Mouse (Mus musculus) lung, embryonic 15.5 days (tissue): ENCODE data around the gene Hils1. TPM values are rescaled to one million over a fixed set of nuclear protein-coding genes. Genes with fewer than 3 reads are reported as not detected.
"Not testable (repeated sequence)": the region's sequence is repeated elsewhere in the genome, so short reads cannot be mapped to it uniquely, and the experiment has no call there.

Source experiments
- ATAC-seq: fragments of 200-750 bp; cut with Nextera tagmentation; 2 replicates; pipeline ENCODE4 v1.8.0; 2017; ENCODE audit warnings: moderate number of reproducible peaks, borderline replicate concordance; ENCODE audit not compliant: low FRiP score, low TSS enrichment; ENCODE audit errors: extremely low read depth
- H3K27ac ChIP-seq: fragments of 300-500 bp; sonication (generic); 2 replicates; pipeline ENCODE4 v1.5.1; 2015; ENCODE audit warnings: moderate library complexity, mild to moderate bottlenecking, inconsistent platforms
- H3K27me3 ChIP-seq: fragments of 300-500 bp; sonication (generic); 2 replicates; pipeline ENCODE4 v1.6.1; 2015; ENCODE audit warnings: inconsistent platforms
- H3K36me3 ChIP-seq: fragments of 300-500 bp; sonication (generic); 2 replicates; pipeline ENCODE4 v1.6.1; 2015; ENCODE audit warnings: inconsistent platforms
- H3K4me1 ChIP-seq: fragments of 300-500 bp; sonication (generic); 2 replicates; pipeline ENCODE4 v1.6.1; 2015; ENCODE audit warnings: inconsistent platforms
- H3K4me2 ChIP-seq: fragments of 300-500 bp; sonication (generic); 2 replicates; pipeline ENCODE4 v1.6.1; 2015; ENCODE audit warnings: inconsistent platforms, mild to moderate bottlenecking, moderate library complexity
- H3K4me3 ChIP-seq: fragments of 300-500 bp; sonication (generic); 2 replicates; pipeline ENCODE4 v1.5.1; 2015; ENCODE audit warnings: mild to moderate bottlenecking, inconsistent platforms
- H3K9ac ChIP-seq: fragments of 300-500 bp; sonication (generic); 2 replicates; pipeline ENCODE4 v1.6.1; 2015; ENCODE audit warnings: inconsistent platforms
- H3K9me3 ChIP-seq: fragments of 300-500 bp; sonication (generic); 2 replicates; pipeline ENCODE4 v1.6.1; 2016; ENCODE audit warnings: inconsistent platforms
- WGBS: fragments of 180-500 bp; shearing (Covaris S2); methylation state at CpG from one replicate; pipeline ENCODE4 v1.1.7; 2015; 5-methylcytosine and 5-hydroxymethylcytosine counted together
- polyA plus RNA-seq: library from polyadenylated mRNA; unstranded; fragments of >200 nt; fragmentation: Nextera tagmentation; extraction: Ambion mirVana; gene quantifications from 2 replicates; pipeline ENCODE4 v1.2.1, GENCODE M21; 2015

Hils1 gene
- polyA plus RNA-seq, 1 experiment from 2014 or later, result not detected

GRCm38 (mm10) chr11:95008661-95009628 is 41.6 kb downstream of the Hils1 start:
- WGBS, result 25% methylated on average over 15 of the region's 15 CpGs
- no peaks in the 10 kb centered on the region for H3K9me3 ChIP-seq
- H3K27ac ChIP-seq, result peak overlapping the region; percentile 95
- H3K9ac ChIP-seq, result peak overlapping the region; percentile 78
- peaks cover 12% of the 10 kb centered on the region for H3K36me3 ChIP-seq
- H3K4me1 ChIP-seq, result peaks cover 42% of the 10 kb centered on the region
- H3K4me3 ChIP-seq, result peak overlapping the region; percentile 74
- no peaks in the 10 kb centered on the region for H3K27me3 ChIP-seq
- ATAC-seq, result peak; percentile 29; the same call in 1 of the 2 replicates
- H3K4me2 ChIP-seq, result peak overlapping the region; percentile 96

- Histone ChIP-seq H3K9ac (peak within 1 kb of the TSS; percentile 78), H3K27me3 (no peaks in the 10 kb centered on the region), H3K9me3 (no peaks in the 10 kb centered on the region), H3K27ac (peak within 1 kb of the TSS; percentile 95), H3K36me3 (peaks cover 8% of the 10 kb centered on the region), H3K4me2 (peak within 1 kb of the TSS; percentile 96), H3K4me1 (peaks cover 42% of the 10 kb centered on the region), H3K4me3 (peak within 1 kb of the TSS; percentile 74)
- ATAC-seq, result peak; percentile 68
- WGBS, result under 1% methylated on average over 32 of the region's 32 CpGs
Observed at GRCm38 (mm10) chr11:95009629-95010014, 42.2 kb downstream of the Hils1 start, which contains the start of gene Samd14. Gene Samd14 (plus strand): TSS chr11:95009879.

GRCm38 (mm10) chr11:95010141-95010739 is 42.8 kb downstream of the Hils1 start:
- H3K4me2 ChIP-seq, result peak overlapping the region; percentile 96
- H3K36me3 ChIP-seq, result 0 out of 2 replicates have a peak, but pooled peaks cover 6% of the 10 kb centered on the region
- peak overlapping the region; percentile 74 for H3K4me3 ChIP-seq
- ATAC-seq, result 0 out of 2 replicates have a peak, but pooled peaks have one; percentile 12
- WGBS, result under 1% methylated on average over 39 of the region's 40 CpGs
- H3K9me3 ChIP-seq, result no peaks in the 10 kb centered on the region
- peaks cover 42% of the 10 kb centered on the region for H3K4me1 ChIP-seq
- no peaks in the 10 kb centered on the region for H3K27me3 ChIP-seq
- peak overlapping the region; percentile 95 for H3K27ac ChIP-seq
- H3K9ac ChIP-seq, result peak overlapping the region; percentile 78

- H3K4me3 ChIP-seq, result peak overlapping the region; percentile 74
- 8% methylated on average over 4 of the region's 4 CpGs for WGBS
- not testable (repeated sequence) for H3K9me3 ChIP-seq, H3K27me3 ChIP-seq, H3K27ac ChIP-seq, H3K36me3 ChIP-seq, ATAC-seq
- peak overlapping the region; percentile 78 for H3K9ac ChIP-seq
- peak overlapping the region; percentile 96 for H3K4me2 ChIP-seq
- H3K4me1 ChIP-seq, result peaks cover 41% of the 10 kb centered on the region
Observed at GRCm38 (mm10) chr11:95010841-95011403, 43.5 kb downstream of the Hils1 start.

GRCm38 (mm10) chr11:95011416-95011815 is 44.0 kb downstream of the Hils1 start:
- H3K36me3 ChIP-seq, result 0 out of 2 replicates have a peak, but pooled peaks cover 2% of the 10 kb centered on the region
- no peak overlapping the region for H3K27ac ChIP-seq
- 19% methylated on average over 1 of the region's 1 CpGs for WGBS
- H3K27me3 ChIP-seq, result no peaks in the 10 kb centered on the region
- H3K9me3 ChIP-seq, result no peaks in the 10 kb centered on the region
- H3K4me2 ChIP-seq, result peak overlapping the region; percentile 96
- ATAC-seq, result no peak
- H3K9ac ChIP-seq, result peak overlapping the region; percentile 2; the same call in 1 of the 2 replicates
- peak overlapping the region; percentile 74 for H3K4me3 ChIP-seq
- peaks cover 36% of the 10 kb centered on the region for H3K4me1 ChIP-seq

GRCm38 (mm10) chr11:95012075-95012474 is 44.7 kb downstream of the Hils1 start:
- H3K4me2 ChIP-seq, result peak overlapping the region; percentile 96; the same call in 1 of the 2 replicates
- H3K27me3 ChIP-seq, result no peaks in the 10 kb centered on the region
- peaks cover 30% of the 10 kb centered on the region for H3K4me1 ChIP-seq
- 0 out of 2 replicates have a peak, but pooled peaks cover 2% of the 10 kb centered on the region for H3K36me3 ChIP-seq
- H3K27ac ChIP-seq, result no peak overlapping the region
- 37% methylated on average over 3 of the region's 3 CpGs for WGBS
- no peaks in the 10 kb centered on the region for H3K9me3 ChIP-seq
- H3K4me3 ChIP-seq, result no peak overlapping the region
- no peak; the same call in 1 of the 2 replicates for ATAC-seq
- H3K9ac ChIP-seq, result 0 out of 2 replicates have a peak overlapping the region, but pooled peaks have one; percentile 15

- Histone ChIP-seq H3K9ac (no peak overlapping the region), H3K9me3 (no peaks in the 10 kb centered on the region), H3K4me3 (no peak overlapping the region), H3K4me1 (peaks cover 28% of the 10 kb centered on the region), H3K4me2 (no peak overlapping the region), H3K27me3 (no peaks in the 10 kb centered on the region), H3K36me3 (0 out of 2 replicates have a peak, but pooled peaks cover 2% of the 10 kb centered on the region), H3K27ac (no peak overlapping the region)
- ATAC-seq, result no peak
- 45% methylated on average over 3 of the region's 3 CpGs for WGBS
Observed at GRCm38 (mm10) chr11:95012487-95012886, 45.1 kb downstream of the Hils1 start.

- no peak for ATAC-seq
- no peaks in the 10 kb centered on the region for H3K9me3 ChIP-seq
- H3K4me2 ChIP-seq, result no peak overlapping the region
- H3K4me3 ChIP-seq, result no peak overlapping the region
- no peaks in the 10 kb centered on the region for H3K27me3 ChIP-seq
- H3K4me1 ChIP-seq, result peaks cover 13% of the 10 kb centered on the region
- H3K27ac ChIP-seq, result no peak overlapping the region
- H3K9ac ChIP-seq, result no peak overlapping the region
- H3K36me3 ChIP-seq, result peaks cover 16% of the 10 kb centered on the region
- WGBS, result 72% methylated on average over 3 of the region's 3 CpGs
Observed at GRCm38 (mm10) chr11:95015484-95015883, 48.1 kb downstream of the Hils1 start.

Other genes with a start within 250 kb of the Hils1 start
- 0.25 TPM in 1 of 2 replicates, not detected in the other for gene Cdc34b, start 225.8 kb upstream of the Hils1 start, polyA plus RNA-seq
- gene Tmem92, start 184.9 kb upstream of the Hils1 start, polyA plus RNA-seq, result not detected in 2 replicates
- gene Col1a1, start 31.4 kb upstream of the Hils1 start, polyA plus RNA-seq, result 1,191 and 1,256 TPM in 2 replicates
- gene Sgca, start 8.7 kb downstream of the Hils1 start, polyA plus RNA-seq, result 0.69 and 0.96 TPM in 2 replicates
- 8.8 and 9.3 TPM in 2 replicates for gene Ppp1r9b, start 23.4 kb downstream of the Hils1 start, polyA plus RNA-seq
- 17.1 and 17.4 TPM in 2 replicates for gene Samd14, start 42.3 kb downstream of the Hils1 start, polyA plus RNA-seq
- gene Pdk2, start 73.8 kb downstream of the Hils1 start, polyA plus RNA-seq, result 27.8 and 30.9 TPM in 2 replicates
- 27.0 and 27.3 TPM in 2 replicates for gene Itga3, start 109.2 kb downstream of the Hils1 start, polyA plus RNA-seq
- gene Dlx3, start 152.5 kb downstream of the Hils1 start, polyA plus RNA-seq, result 0.23 and 0.50 TPM in 2 replicates
- 0.41 and 0.45 TPM in 2 replicates for gene Dlx4, start 178.7 kb downstream of the Hils1 start, polyA plus RNA-seq